Mouse (Mus musculus): ENCODE measurements around the gene Cables2.

Cables2 gene

DNA sequence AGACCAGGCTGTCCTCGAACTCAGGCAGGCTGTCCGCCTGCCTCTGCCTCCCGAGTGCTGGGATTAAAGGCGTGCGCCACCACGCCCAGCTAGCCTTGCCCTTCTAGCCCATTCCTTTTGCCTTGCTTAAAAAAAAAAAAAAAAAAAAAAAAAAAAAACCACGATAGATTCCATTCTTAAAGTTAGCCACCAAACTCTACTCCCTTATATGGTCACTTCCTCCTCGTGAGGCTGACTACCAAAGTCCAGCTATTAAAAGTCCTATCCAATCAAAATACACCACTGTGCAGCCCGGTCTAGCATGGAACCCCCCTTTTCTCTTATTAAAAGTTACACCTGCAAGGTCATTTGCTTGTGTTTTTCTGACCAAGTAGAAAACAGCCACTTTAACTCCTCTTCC is 17.6 kb downstream of the Cables2 start:
- CTCF ChIA-PET = interaction anchor here (0.6 to 1.2 kb wide), 2 partner anchors 20 to 91 kb away, joined by 3 to 6 read pairs; no protein-coding TSS in a partner anchor

DNA sequence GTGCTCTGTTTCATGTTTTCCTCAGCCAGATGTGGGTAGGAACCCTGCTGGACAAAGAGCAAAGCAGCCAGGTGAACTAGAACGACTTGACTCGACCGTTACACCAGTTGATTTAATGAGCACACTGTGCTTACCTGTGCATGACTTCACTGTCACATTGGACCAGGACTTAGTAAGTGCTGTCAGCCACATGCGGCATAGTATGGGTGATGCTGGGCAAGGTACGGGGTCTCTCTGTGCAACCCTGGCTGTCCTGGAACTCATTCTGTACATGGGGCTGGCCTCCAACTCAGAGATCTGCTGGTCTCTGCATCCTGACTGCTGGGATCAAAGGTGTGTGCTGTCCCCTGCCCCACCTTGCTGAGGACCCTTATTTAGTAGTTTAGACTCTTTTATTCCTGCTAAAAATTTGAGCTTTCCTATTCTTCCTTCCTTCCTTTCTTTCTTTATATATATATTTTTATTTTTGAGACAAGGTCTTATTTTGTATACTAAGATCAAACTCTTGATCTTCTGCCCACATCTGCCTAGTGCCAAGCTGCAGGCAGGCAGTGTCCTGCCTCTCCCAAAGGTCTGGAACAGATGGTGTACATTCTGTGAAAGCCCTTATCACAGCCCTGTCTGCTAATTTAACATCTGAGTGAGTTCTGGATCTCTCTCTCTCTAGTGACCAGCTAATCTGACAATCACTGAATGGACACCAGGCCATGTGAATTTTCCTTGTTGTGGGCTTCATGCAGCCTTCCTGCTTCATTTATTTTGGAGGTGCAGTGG is 18.7 kb downstream of the Cables2 start:
- CTCF ChIA-PET = no interaction called here

DNA sequence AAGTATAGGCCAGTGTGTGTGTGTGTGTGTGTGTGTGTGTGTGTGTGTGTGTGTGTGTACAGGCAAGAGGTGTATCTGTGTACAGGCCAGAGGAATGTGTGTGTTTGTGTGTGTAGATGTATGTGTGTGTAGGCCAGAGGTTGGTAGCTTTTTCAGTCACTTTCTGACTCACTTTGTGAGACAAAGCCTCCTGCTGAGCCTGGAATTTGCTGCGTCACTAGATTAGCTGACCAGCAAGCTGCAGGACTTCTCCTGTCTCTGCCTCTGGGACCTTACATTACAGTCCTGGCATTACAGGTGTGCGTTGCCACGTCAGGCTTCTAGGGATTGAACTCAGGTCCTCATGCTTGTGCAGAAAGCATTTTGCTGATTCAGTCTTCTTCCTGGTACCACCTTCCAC is 21.5 kb downstream of the Cables2 start:
- CTCF ChIA-PET = interaction anchor here (1.1 kb wide), 1 partner anchor 96 kb away, joined by 3 read pairs; no protein-coding TSS in a partner anchor

DNA sequence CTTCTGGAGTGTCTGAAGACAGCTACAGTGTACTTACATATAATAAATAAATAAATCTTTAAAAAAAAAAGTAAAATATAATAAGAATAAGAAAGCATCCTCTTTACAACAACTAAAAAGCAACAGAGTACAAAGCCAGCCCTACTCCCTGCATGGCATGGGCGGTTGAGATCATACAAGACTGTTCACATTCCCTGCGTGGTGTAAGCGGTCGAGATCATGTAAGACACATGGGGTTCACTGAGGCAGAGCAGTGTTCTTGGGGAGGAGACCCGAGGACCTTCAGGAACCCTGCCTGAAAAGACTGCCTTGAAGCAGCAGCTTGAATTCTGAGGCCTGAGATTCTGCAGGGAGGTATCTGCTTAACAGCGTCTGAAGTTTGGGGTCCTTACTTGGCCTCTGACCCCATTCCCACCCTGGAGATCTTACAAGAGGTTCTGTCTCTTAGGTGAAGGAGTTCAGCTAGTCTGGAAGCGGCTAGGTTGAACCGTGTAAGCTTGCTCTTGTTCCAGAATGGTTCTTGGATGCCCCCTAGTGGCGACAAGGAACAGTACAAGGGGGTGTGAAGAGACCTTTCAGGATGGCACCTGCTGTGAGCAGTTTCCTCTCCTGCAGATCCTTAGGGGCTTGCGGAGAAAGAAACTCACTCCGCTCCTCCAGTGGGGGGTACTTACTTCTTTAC is 22.2 kb downstream of the Cables2 start:
- CTCF ChIA-PET = interaction anchor here (1.1 kb wide), 1 partner anchor 97 kb away, joined by 3 read pairs; no protein-coding TSS in a partner anchor

DNA sequence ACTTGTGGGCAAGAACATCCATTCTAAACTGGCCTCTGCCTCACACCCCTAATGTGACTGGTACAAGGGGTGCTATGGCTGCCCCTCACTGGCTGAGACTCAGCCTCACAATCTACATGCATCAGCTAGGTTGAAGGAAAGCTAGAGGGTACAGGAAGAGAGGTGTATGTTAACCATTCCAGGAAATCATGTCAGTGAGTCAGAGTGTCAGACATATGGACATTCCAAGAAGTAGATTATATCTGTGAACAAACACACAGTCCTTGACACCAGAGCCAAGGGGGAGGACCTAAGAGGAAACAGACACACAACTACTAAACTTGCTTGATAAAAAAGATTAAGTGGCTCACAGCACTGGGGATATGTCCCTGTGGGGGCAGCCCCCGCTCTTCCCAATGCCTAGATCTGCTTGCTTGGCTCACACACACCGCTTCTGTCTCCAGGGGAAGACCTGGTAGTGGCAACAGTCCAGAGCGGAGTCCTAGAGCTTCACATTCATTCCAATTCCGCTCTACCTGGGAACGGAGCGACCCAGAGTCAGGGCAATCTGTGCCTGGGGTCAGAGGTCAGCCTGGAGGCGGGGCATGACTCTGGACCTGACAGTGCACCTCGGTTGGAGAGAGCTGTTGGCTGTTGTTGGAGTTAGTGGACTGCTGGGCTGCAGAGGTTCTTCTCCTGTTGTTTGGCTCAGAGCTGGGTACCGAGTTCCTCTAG is 24.2 kb downstream of the Cables2 start:
- CTCF ChIA-PET = interaction anchor here (0.6 kb wide), 1 partner anchor 8 kb away, joined by 6 read pairs; the partner anchor contains the start of gene Rps21

DNA sequence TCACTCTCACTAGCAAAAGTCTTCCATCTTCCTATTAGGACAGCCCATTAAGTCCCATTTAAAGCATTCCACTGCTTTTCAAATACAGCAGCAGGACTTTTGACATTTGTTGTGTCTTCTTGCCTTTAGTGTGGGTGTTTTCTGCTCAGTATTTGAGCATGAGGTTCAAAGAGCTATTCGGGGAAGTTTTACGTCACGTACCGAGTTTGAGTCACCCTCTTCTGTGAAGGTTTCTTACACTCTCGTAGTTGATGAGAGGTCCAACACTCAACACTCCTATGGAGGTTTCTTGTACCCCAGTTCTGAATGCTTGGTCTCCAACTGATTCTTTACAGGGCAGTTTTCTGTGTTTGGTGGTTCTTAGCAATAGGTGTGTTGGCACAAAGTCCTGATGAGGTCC is 25.4 kb downstream of the Cables2 start:
- CTCF ChIA-PET = no interaction called here

DNA sequence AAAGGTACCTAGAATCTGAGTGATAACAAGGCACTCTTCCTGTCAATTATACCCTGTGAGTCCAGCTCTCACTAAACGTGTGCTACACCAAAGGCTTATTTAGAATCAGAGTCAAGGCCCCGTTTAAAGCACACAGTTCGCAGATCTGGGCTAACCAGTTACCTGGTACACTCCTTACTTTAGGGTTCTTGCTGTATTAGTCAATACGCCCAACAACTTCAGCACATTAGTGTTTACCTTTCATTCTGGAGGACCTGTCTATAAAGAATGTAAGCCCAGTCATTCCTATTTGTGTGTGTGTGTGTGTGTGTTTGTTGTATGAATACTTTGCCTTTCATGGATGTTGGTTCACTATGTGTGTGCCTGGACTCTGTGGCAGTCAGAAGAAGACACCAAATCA is 30.2 kb downstream of the Cables2 start:
- CTCF ChIA-PET = no interaction called here

DNA sequence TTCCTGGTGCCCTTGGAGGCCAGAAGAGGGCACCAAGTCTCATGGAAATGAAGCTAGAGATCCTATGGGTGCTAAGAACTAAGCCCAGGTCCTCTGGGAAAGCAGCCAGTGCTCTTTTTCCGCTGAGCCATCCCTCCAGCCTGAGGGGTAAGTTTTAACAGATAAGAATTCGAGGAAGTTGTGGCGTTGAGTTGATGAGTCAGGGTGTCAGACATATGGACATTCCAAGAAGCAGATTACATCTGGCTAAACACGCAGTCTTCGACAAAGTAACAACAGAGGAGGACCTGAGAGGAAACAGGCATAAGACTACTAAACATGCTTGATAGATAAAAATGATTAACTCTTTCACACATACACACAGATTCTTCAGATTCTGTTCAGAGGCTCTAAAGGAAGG is 34.7 kb downstream of the Cables2 start:
- CTCF ChIA-PET = no interaction called here

DNA sequence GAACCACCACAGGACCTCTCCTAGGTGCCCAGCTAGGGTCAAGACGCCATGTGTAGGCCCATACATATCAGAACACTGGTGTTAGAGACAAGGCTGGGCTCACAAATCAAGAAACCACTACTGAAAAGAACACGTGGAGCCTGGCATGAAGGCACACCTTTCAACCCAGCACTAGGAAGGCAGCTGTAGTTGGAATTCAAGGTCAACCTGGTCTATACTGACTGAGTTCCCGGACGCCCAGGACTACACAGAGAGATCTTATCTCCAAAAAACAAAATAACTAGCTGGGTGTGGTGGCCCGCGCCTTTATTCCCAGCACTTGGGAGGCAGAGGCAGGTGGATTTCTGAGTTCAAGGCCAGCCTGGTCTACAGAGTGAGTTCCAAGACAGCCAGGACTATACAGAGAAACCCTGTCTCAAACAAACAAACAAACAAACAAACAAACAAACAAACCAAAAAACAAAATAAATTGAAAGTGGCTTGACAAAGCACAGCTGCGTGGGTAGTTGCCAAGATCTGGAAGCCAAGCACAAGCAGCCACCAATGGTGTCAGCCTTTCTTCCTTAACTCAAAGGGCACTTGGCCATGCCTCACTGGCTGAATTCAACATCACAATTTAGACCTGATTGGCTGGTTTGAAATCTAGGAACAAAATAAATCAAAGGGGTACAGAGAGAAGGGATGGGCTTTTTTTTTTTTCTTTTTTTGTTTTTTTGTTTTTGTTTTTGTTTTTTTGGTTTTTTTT is 35.5 kb downstream of the Cables2 start:
- CTCF ChIA-PET = no interaction called here

DNA sequence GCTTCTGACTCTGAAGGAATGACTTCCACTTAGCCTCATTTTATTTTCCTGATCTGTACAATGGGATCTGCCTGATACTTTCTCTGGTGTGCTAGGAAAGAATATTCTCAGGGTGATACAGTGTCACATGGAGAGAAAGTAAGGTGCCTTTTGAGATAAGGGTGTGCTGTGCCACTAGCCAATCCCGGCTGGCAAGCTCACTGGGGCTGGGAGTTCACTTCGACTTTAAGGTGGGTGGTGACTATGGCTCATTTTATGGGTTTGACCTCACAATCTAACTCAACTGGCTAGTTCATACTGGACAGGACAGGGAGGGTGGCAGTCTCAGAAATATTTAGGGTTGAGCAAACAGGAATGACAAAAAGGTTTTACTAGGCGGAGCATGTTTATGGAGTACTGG is 36.4 kb downstream of the Cables2 start:
- CTCF ChIA-PET = no interaction called here

DNA sequence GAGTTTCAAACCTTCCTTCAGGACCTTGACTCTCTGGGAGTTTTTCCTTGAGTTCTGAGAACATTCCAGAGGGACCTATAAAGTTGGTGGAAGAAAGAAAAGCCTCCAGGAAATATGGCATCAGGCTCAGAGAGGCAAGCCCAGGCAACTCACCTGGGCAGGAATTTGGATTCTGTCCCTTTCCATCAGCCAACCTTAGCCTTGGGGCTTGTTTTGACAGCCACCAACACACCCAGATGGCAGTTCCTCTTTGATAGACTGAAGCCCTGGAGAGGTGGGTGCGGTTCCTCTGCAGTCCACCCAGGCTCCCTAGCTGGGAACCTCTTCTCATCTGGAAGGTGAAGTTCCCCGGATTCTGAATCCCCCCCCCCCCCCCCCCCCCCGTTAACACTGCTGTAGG is 36.8 kb downstream of the Cables2 start:
- CTCF ChIA-PET = no interaction called here

DNA sequence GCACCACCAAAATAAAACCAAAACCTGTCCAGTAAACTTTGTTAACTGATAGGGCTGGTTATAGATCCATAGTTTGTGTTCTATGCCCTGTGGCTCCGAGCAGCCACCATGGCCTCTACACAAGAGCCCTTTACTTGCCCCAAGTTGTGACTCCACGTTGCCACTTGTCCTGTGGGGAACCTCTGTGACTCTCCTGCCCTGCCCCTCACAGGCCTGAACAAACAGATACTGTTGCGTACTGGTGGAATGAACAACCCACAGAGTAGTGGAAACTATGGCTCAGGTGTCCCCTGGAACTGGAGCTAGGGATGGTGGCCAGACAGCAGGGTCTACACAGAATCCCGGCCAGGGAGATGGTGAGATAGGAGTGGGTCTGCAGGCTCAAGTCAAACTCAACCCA is 37.5 kb downstream of the Cables2 start:
- CTCF ChIA-PET = no interaction called here

DNA sequence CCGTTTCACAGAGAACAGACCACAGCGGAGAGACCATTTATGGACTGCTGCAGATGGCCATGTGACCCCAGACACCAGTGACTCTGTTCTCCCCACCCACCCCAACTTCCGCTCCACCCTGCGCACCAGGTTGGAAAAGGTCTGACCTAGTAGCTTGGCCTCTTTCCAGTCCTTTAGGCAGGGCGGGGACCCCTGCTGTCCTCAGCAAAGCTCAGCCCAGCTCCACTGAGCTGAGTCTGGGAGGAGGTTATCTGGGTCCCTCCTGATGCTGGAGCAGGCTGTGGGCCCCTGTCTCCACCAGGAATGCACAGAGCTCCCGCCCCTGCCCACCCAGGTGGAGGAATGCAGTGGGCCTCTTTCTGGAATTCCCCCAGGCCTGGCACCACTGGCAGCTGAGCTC is 38.3 kb downstream of the Cables2 start:
- CTCF ChIA-PET = no interaction called here

DNA sequence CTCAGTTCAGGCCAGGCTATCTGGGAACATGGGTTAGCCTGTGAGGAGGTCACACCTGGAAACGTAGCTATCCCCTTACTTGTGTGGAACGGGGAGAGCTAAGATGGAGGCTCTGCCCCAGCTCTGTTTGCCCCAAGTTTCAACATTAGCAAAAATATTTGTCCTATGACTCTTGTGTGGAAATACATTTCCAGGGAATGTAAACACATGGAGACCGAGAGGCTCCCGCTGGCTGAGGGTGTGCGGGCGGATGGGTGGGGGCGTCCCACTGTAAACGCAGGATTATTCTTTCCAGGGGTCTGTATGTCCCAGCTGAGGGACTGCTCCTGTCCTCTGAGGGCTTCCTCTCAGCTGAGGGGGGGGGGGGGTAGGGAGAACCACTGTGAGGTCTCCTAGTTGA is 38.9 kb downstream of the Cables2 start:
- CTCF ChIA-PET = no interaction called here

DNA sequence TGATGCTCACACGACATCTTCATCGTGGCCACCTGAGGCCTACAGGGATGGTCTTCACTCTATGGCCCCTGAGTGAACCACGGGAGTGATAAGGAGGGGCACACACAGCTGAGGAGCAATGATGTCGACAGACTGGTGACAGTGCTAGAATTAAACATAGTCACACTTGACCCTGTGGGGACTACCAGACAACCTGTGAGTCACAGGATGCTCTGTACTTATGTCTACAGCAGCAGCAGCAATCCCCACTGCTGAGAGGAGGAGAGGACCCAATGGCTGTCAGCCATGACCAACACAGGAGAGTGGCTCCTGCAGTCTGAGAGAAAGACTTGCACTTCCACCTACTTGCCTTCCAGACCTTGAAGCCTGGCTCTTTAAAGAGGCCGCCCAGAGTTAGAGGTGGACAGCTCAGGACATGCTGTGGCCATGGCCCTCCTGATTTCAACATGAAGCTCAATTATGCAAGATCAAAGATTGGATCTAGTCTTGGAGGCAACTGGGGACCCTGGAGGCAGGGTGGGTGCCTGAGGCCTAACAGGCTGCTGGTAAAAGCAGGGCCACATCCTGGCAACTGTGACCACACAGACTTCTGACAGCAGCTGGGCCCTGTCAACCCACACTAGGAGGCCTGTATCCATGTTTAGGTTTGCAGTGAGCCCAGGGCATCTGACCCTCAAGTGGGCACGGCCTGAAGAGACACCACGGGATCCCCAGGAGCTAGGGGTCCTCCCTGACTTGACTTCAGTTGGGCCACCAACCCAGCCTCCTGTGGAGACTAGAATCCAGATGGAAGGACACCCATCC is 40.0 kb downstream of the Cables2 start:
- CTCF ChIA-PET = no interaction called here

DNA sequence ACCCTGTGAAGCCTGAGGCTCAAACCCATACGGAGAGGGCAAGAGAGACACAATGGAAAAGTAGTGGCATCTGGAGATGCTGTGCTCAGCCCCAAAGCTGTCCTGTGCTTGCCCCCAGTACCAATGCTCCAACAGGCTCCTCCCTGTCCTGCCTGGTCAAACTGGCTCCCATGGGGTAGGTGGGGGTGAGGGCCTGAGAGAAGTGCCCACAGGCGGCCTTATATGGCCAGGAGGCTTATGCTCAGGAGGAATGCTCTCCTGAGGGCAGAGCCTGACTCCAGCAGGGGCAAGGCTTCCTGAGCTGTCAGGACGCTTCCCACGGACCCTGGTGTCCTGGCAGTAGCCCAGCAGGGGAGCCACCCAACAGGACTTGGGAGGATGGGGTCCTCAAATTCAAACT is 42.8 kb downstream of the Cables2 start:
- CTCF ChIA-PET = no interaction called here

DNA sequence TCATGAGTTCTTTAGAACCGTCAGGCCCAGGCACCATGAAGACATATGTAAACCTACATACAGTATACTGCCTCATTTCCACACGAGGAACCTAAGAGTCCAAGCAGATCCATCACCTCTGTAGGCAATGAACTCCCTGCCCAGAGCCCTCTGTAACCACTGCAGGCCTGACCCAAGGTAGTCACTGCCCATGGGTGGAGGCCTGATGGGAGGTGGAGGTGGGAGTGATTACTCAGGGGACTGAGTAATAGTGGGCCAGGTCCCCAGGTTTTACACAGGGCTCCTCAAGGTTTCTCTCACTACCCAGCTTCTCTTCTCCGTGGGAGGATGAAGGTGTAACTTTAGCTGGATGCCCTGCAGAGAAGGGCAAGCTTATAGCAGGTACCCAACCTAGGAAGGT is 44.2 kb downstream of the Cables2 start:
- CTCF ChIA-PET = no interaction called here

DNA sequence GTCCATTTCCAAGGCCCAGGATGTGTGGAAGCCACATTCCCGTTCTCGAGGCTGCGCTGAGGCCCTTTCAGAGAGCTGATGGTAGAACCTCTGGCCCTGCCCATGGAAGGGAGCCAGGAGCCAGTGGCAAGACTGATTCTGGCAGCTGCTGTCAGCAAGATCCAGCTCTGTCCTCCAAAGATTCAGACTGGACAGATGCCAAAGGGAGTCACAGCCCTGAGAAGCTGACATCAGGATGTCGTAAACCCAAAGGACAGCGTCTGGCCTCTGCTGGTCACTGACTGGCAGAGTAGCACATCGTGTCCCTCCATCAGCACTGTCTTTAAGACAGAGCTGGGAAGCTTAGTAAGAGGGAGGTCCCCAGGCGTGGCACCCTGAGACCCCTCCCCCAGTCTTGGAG is 44.7 kb downstream of the Cables2 start:
- CTCF ChIA-PET = no interaction called here

DNA sequence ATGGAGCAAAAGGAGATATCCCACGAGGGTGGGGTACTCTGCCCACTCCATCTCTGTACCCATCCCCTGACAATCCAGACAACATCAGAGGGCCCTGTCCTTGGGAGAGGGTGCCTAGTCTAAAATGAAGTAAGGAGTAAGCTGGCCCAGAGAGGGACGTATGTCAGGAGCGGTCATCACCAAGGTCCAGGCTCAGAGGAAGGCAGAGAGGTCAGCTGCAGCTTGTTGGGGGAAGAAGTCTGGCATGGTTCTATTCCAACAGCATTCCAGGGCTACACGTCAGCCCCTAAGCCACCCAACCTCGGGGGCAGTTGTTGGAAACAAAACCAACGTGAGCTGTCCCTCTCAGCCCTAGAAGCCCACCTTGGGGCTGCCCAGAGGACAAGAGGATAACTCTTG is 45.2 kb downstream of the Cables2 start:
- CTCF ChIA-PET = no interaction called here

DNA sequence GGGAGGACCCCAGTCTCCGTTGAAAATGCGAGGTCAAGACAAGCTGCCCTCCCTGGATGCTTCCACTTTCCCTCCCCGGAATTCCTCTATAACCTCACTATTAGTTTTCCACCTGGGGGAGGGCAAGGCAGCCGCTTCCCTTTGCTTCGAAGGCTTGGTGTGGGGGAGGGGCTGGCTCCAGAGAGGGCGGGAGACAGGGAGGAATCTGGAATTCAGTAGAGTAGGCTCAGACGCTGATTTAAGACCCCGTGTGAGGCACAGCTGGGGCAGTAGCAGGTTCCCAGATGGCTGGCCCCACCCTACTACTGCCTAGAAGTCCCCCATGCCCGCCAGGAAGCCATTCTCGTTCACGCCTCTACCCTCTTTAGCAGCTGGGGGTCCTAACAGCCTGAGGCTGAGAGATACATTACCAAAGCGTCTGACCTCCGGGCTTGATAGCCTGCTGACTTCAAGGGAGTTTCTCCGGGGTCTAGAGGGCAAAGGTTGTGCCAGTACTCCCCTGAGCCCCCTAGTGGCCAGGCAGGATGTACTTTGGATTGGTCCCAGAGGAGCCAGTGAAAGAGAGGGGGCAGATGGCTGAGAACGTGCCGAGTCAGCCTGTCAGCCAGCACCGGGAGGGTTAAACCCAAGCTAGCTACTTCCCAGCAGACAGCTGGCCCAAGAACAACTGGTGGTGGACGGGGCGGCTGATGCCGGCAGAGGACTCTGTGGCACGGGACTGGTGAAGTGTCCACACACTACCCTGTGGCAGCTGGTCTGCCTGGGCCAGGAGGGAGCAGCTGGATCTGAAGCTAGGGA is 45.8 kb downstream of the Cables2 start:
- CTCF ChIA-PET = no interaction called here

All from spleen, embryonic (tissue).